8 mouse cellular contexts compared by ENCODE assay signal in genomic region chr9:35188700-35189099, GRCm38 (mm10). TPM values are rescaled to one million over a fixed set of nuclear protein-coding genes. Genes with fewer than 3 reads are reported as not detected.
A peak's percentile ranks its signal among the peaks of the same experiment; 100 is the strongest.
DNase-seq lines count a peak whose midpoint lies in the region; ATAC-seq and TF ChIP-seq lines count a peak whose summit lies in the region.

No protein-coding gene starts in this region.

- peak; percentile 9; the same call in 1 of the 2 replicates for TF ChIP-seq CTCF in liver, embryonic 14.5 days (IDR thresholded peaks at IDR 0.05; ENCODE audit: low read depth)
- TF ChIP-seq CTCF in thymus, adult 2 months (IDR thresholded peaks at IDR 0.05; ENCODE audit: borderline replicate concordance, control insufficient read depth, extremely low read depth, insufficient read depth, low read length, poor library complexity): no peak

- H3K4me3 ChIP-seq in liver, embryonic 14.5 days (ENCODE audit: insufficient read depth in 1 of 2, low read depth in 2 of 2, low read length in 2 of 2): no peak overlapping the region
- no peak overlapping the region for H3K4me3 ChIP-seq in lung, embryonic 15.5 days
- no peak overlapping the region for H3K4me3 ChIP-seq in thymus, adult 2 months (ENCODE audit: control insufficient read depth, insufficient read depth, low read length)

- DNase-seq in cerebellum, adult 18-20 months: peak; percentile 42 to 49
- no peak for DNase-seq in liver, embryonic 14.5 days (ENCODE audit: low read depth in 3 of 3, low spot score in 3 of 3)
- DNase-seq in liver: no peak
- peak; percentile 37 to 57 for DNase-seq in heart, postnatal 10 days
- no peak for DNase-seq in natural killer cell, adult 2 months (ENCODE audit: low spot score in 2 of 2)
- DNase-seq in thymus, adult 2 months: no peak

- no peak overlapping the region for H3K27ac ChIP-seq in liver, embryonic 14.5 days
- H3K27ac ChIP-seq in lung, embryonic 15.5 days: no peak overlapping the region
- H3K27ac ChIP-seq in thymus, adult 2 months (ENCODE audit: control insufficient read depth, insufficient read depth, low read length): no peak overlapping the region

- H3K9me3 ChIP-seq in liver, embryonic 14.5 days (ENCODE audit: control insufficient read depth, low read length): no peaks in the 10 kb centered on the region
- H3K9me3 ChIP-seq in lung, embryonic 15.5 days: no peaks in the 10 kb centered on the region

- no peak for TF ChIP-seq POLR2A in thymus, adult 2 months (IDR thresholded peaks at IDR 0.05; ENCODE audit: control insufficient read depth, extremely low read depth, insufficient read depth, low read length, poor library complexity)

- no peak for ATAC-seq in cerebellum, adult (ENCODE audit: insufficient number of reproducible peaks, low FRiP score, low TSS enrichment)
- ATAC-seq in liver, embryonic 14.5 days (ENCODE audit: insufficient read depth): no peak
- peak; percentile 65; the same call in 1 of the 2 replicates for ATAC-seq in lung, embryonic 15.5 days (ENCODE audit: borderline replicate concordance, extremely low read depth, low FRiP score, low TSS enrichment)

- H3K27me3 ChIP-seq in liver, embryonic 14.5 days (ENCODE audit: control insufficient read depth, insufficient read depth, low read length): no peaks in the 10 kb centered on the region
- no peaks in the 10 kb centered on the region for H3K27me3 ChIP-seq in lung, embryonic 15.5 days
- no peaks in the 10 kb centered on the region for H3K27me3 ChIP-seq in thymus, adult 2 months (ENCODE audit: control insufficient read depth, insufficient read depth, low read length)

- TF ChIP-seq EP300 in liver, embryonic 14.5 days (IDR thresholded peaks at IDR 0.05; ENCODE audit: low read depth): no peak

- intact Hi-C loops in heart, postnatal 10 days (cut with DNase I): no loop called here

- WGBS in liver, embryonic 14.5 days (ENCODE audit: insufficient replicate concordance): 84% methylated on average over 22 of the region's 22 CpGs
- 76% methylated on average over 22 of the region's 22 CpGs for WGBS in lung, embryonic 15.5 days
- 94% methylated on average over 22 of the region's 22 CpGs for WGBS in thymus, adult 2 months

- H3K9ac ChIP-seq in liver, embryonic 14.5 days (replicated peaks): no peak overlapping the region
- no peak overlapping the region for H3K9ac ChIP-seq in lung, embryonic 15.5 days

- H3K4me1 ChIP-seq in liver, embryonic 14.5 days (replicated peaks; ENCODE audit: control insufficient read depth in 2 of 2, insufficient read depth in 2 of 2, low read length in 1 of 2): no peaks in the 10 kb centered on the region
- H3K4me1 ChIP-seq in lung, embryonic 15.5 days: 0 out of 2 replicates have a peak, but pooled peaks cover 2% of the 10 kb centered on the region
- peaks cover 2% of the 10 kb centered on the region; the same call in 1 of the 2 replicates for H3K4me1 ChIP-seq in thymus, adult 2 months (replicated peaks; ENCODE audit: control insufficient read depth, insufficient read depth, low read length)

- no peaks in the 10 kb centered on the region; the same call in 1 of the 2 replicates for H3K36me3 ChIP-seq in liver, embryonic 14.5 days (replicated peaks; ENCODE audit: control insufficient read depth, insufficient read depth, low read depth)
- peaks cover 4% of the 10 kb centered on the region; the same call in 1 of the 2 replicates for H3K36me3 ChIP-seq in lung, embryonic 15.5 days
- H3K36me3 ChIP-seq in thymus, adult 2 months (ENCODE audit: control insufficient read depth, insufficient read depth, low read length): no peaks in the 10 kb centered on the region

- no peak overlapping the region for H3K4me2 ChIP-seq in liver, embryonic 14.5 days (ENCODE audit: low read depth)
- no peak overlapping the region for H3K4me2 ChIP-seq in lung, embryonic 15.5 days

RNA-seq across cellular contexts. Expression of gene Srpr, which starts 11.3 kb away (rescaled TPM):
- polyA plus RNA-seq in liver, embryonic 14.5 days (2012; rRNA removed): 25.4 and 28.8 TPM in 2 replicates
- polyA plus RNA-seq in liver, embryonic 14.5 days (2014; fragmentation: Nextera tagmentation; extraction: Ambion mirVana): 53.8 and 54.6 TPM in 2 replicates
- total RNA-seq in heart, postnatal 10 days (2021): 100 to 1,000 TPM in 1 of 2 experiments, 10 to 100 TPM in 1; 98.2 to 100 TPM
- 113 and 118 TPM in 2 replicates for polyA plus RNA-seq in lung, embryonic 15.5 days (2015; fragmentation: Nextera tagmentation; extraction: Ambion mirVana)
- polyA plus RNA-seq in thymus, adult 2 months (2012; rRNA removed): 58.2 and 70.1 TPM in 2 replicates

RNA-seq across cellular contexts. Expression of gene Tirap, which starts 11.4 kb away (rescaled TPM):
- 3.2 TPM in 2 replicates for polyA plus RNA-seq in liver, embryonic 14.5 days (2012; rRNA removed)
- 4.8 and 4.9 TPM in 2 replicates for polyA plus RNA-seq in liver, embryonic 14.5 days (2014; fragmentation: Nextera tagmentation; extraction: Ambion mirVana)
- total RNA-seq in heart, postnatal 10 days (2021): 1 to 10 TPM; 6.6 to 8.0 TPM
- 10.6 and 14.0 TPM in 2 replicates for polyA plus RNA-seq in lung, embryonic 15.5 days (2015; fragmentation: Nextera tagmentation; extraction: Ambion mirVana)
- polyA plus RNA-seq in thymus, adult 2 months (2012; rRNA removed): 3.2 and 5.2 TPM in 2 replicates

RNA-seq across cellular contexts. Expression of gene Dcps, which starts 12.8 kb away (rescaled TPM):
- polyA plus RNA-seq in liver, embryonic 14.5 days (2012; rRNA removed): 36.5 and 38.6 TPM in 2 replicates
- polyA plus RNA-seq in liver, embryonic 14.5 days (2014; fragmentation: Nextera tagmentation; extraction: Ambion mirVana): 48.0 and 50.4 TPM in 2 replicates
- 10 to 100 TPM; 20.8 to 23.3 TPM for total RNA-seq in heart, postnatal 10 days (2021)
- 92.6 and 93.1 TPM in 2 replicates for polyA plus RNA-seq in lung, embryonic 15.5 days (2015; fragmentation: Nextera tagmentation; extraction: Ambion mirVana)
- polyA plus RNA-seq in thymus, adult 2 months (2012; rRNA removed): 60.5 and 65.2 TPM in 2 replicates

RNA-seq across cellular contexts. Expression of gene Foxred1, which starts 22.2 kb away (rescaled TPM):
- polyA plus RNA-seq in liver, embryonic 14.5 days (2012; rRNA removed): 16.2 and 18.4 TPM in 2 replicates
- 14.4 and 16.7 TPM in 2 replicates for polyA plus RNA-seq in liver, embryonic 14.5 days (2014; fragmentation: Nextera tagmentation; extraction: Ambion mirVana)
- 10 to 100 TPM; 82.4 to 91.3 TPM for total RNA-seq in heart, postnatal 10 days (2021)
- 37.9 and 43.0 TPM in 2 replicates for polyA plus RNA-seq in lung, embryonic 15.5 days (2015; fragmentation: Nextera tagmentation; extraction: Ambion mirVana)
- 27.0 and 28.5 TPM in 2 replicates for polyA plus RNA-seq in thymus, adult 2 months (2012; rRNA removed)

Comparison
In these comparisons a context has a peak if more than half of its experiments do, and no peak if none do; other contexts are left out.
1. DNase-seq: peak in cerebellum, adult 18-20 months (2 of 2) and heart, postnatal 10 days (2 of 2); none in liver, embryonic 14.5 days (0 of 3), liver (single experiment), natural killer cell, adult 2 months (0 of 2) and thymus, adult 2 months (single experiment).